Mouse (Mus musculus): Measurements from ENCODE around the gene 4930544D05Rik. TPM values are rescaled to one million over a fixed set of nuclear protein-coding genes. Genes with fewer than 3 reads are reported as not detected.

4930544D05Rik gene
- polyA plus RNA-seq, 1 experiment = 775 TPM

DNA sequence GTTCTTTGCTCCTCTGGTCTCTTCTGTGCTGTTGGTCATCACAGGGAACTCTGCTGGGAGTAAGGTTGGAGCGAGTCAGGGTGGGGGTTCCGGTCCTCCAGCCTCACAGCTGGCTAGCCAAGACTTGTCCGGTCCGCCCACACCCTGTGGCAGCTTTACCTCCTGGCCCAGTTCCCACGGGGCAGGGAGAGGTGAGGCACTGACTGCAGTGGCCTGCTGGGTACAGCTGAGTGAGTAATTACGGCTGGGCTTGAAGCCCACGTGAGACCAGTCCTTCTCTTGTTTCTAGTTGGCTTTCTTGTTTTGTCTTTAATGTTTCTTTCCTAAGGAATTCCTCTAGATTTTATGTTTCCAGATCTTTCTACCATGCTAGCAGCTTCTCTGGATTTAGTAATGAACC is 30.2 kb upstream of the 4930544D05Rik start:
- H3K36me3 ChIP-seq (ENCODE audit: control insufficient read depth, insufficient read depth, low read length) = no peaks in the 10 kb centered on the region
- no peaks in the 10 kb centered on the region for H3K27me3 ChIP-seq (ENCODE audit: control insufficient read depth, insufficient read depth, low read length)
- no peak overlapping the region for H3K27ac ChIP-seq (ENCODE audit: control insufficient read depth, insufficient read depth, low read depth, low read length)
- 0 out of 2 replicates have a peak, but pooled peaks cover 2% of the 10 kb centered on the region for H3K4me1 ChIP-seq (ENCODE audit: control insufficient read depth, insufficient read depth, low read length)
- H3K4me3 ChIP-seq (ENCODE audit: control insufficient read depth, low read depth, low read length) = no peak overlapping the region
- TF ChIP-seq CTCF (IDR thresholded peaks at IDR 0.05; ENCODE audit: control insufficient read depth, insufficient read depth, insufficient replicate concordance, low read depth, low read length) (no peak), POLR2A (IDR thresholded peaks at IDR 0.05; ENCODE audit: control insufficient read depth, low read depth, low read length) (no peak)

GRCm38 (mm10) chr11:70586261-70586660 is 29.4 kb upstream of the 4930544D05Rik start:
- Histone ChIP-seq H3K4me1 (ENCODE audit: control insufficient read depth, insufficient read depth, low read length) (0 out of 2 replicates have a peak, but pooled peaks cover 2% of the 10 kb centered on the region), H3K4me3 (ENCODE audit: control insufficient read depth, low read depth, low read length) (no peak overlapping the region), H3K27me3 (ENCODE audit: control insufficient read depth, insufficient read depth, low read length) (no peaks in the 10 kb centered on the region), H3K36me3 (ENCODE audit: control insufficient read depth, insufficient read depth, low read length) (no peaks in the 10 kb centered on the region), H3K27ac (ENCODE audit: control insufficient read depth, insufficient read depth, low read depth, low read length) (no peak overlapping the region)
- TF ChIP-seq POLR2A (IDR thresholded peaks at IDR 0.05; ENCODE audit: control insufficient read depth, low read depth, low read length) = no peak
- TF ChIP-seq CTCF (IDR thresholded peaks at IDR 0.05; ENCODE audit: control insufficient read depth, insufficient read depth, insufficient replicate concordance, low read depth, low read length) = no peak

GRCm38 (mm10) chr11:70586954-70587353 is 28.7 kb upstream of the 4930544D05Rik start:
- Histone ChIP-seq H3K27me3 (ENCODE audit: control insufficient read depth, insufficient read depth, low read length) (no peaks in the 10 kb centered on the region), H3K4me1 (ENCODE audit: control insufficient read depth, insufficient read depth, low read length) (0 out of 2 replicates have a peak, but pooled peaks cover 2% of the 10 kb centered on the region), H3K27ac (ENCODE audit: control insufficient read depth, insufficient read depth, low read depth, low read length) (no peak overlapping the region), H3K36me3 (ENCODE audit: control insufficient read depth, insufficient read depth, low read length) (no peaks in the 10 kb centered on the region), H3K4me3 (ENCODE audit: control insufficient read depth, low read depth, low read length) (no peak overlapping the region)
- TF ChIP-seq POLR2A (IDR thresholded peaks at IDR 0.05; ENCODE audit: control insufficient read depth, low read depth, low read length) (no peak), CTCF (IDR thresholded peaks at IDR 0.05; ENCODE audit: control insufficient read depth, insufficient read depth, insufficient replicate concordance, low read depth, low read length) (no peak)

GRCm38 (mm10) chr11:70591733-70592132 is 23.9 kb upstream of the 4930544D05Rik start:
- no peaks in the 10 kb centered on the region for H3K4me1 ChIP-seq (ENCODE audit: control insufficient read depth, insufficient read depth, low read length)
- H3K4me3 ChIP-seq (ENCODE audit: control insufficient read depth, low read depth, low read length) = no peak overlapping the region
- H3K27me3 ChIP-seq (ENCODE audit: control insufficient read depth, insufficient read depth, low read length) = no peaks in the 10 kb centered on the region
- no peaks in the 10 kb centered on the region for H3K36me3 ChIP-seq (ENCODE audit: control insufficient read depth, insufficient read depth, low read length)
- H3K27ac ChIP-seq (ENCODE audit: control insufficient read depth, insufficient read depth, low read depth, low read length) = no peak overlapping the region
- TF ChIP-seq POLR2A (IDR thresholded peaks at IDR 0.05; ENCODE audit: control insufficient read depth, low read depth, low read length) = no peak

- Histone ChIP-seq H3K27me3 (ENCODE audit: control insufficient read depth, insufficient read depth, low read length) (no peaks in the 10 kb centered on the region), H3K4me3 (ENCODE audit: control insufficient read depth, low read depth, low read length) (no peak overlapping the region), H3K36me3 (ENCODE audit: control insufficient read depth, insufficient read depth, low read length) (no peaks in the 10 kb centered on the region; the same call in 1 of the 2 replicates), H3K27ac (ENCODE audit: control insufficient read depth, insufficient read depth, low read depth, low read length) (no peak overlapping the region; the same call in 1 of the 2 replicates), H3K4me1 (ENCODE audit: control insufficient read depth, insufficient read depth, low read length) (no peaks in the 10 kb centered on the region)
- TF ChIP-seq POLR2A (IDR thresholded peaks at IDR 0.05; ENCODE audit: control insufficient read depth, low read depth, low read length) = no peak
- TF ChIP-seq CTCF (IDR thresholded peaks at IDR 0.05; ENCODE audit: control insufficient read depth, insufficient read depth, insufficient replicate concordance, low read depth, low read length) = no peak
Observed at GRCm38 (mm10) chr11:70594253-70594989, 21.2 kb upstream of the 4930544D05Rik start.

- Histone ChIP-seq H3K27ac (ENCODE audit: control insufficient read depth, insufficient read depth, low read depth, low read length) (no peak overlapping the region), H3K4me3 (ENCODE audit: control insufficient read depth, low read depth, low read length) (no peak overlapping the region), H3K4me1 (ENCODE audit: control insufficient read depth, insufficient read depth, low read length) (no peaks in the 10 kb centered on the region), H3K27me3 (ENCODE audit: control insufficient read depth, insufficient read depth, low read length) (no peaks in the 10 kb centered on the region), H3K36me3 (ENCODE audit: control insufficient read depth, insufficient read depth, low read length) (no peaks in the 10 kb centered on the region; the same call in 1 of the 2 replicates)
- TF ChIP-seq CTCF (IDR thresholded peaks at IDR 0.05; ENCODE audit: control insufficient read depth, insufficient read depth, insufficient replicate concordance, low read depth, low read length) = no peak
- no peak for TF ChIP-seq POLR2A (IDR thresholded peaks at IDR 0.05; ENCODE audit: control insufficient read depth, low read depth, low read length)
Observed at GRCm38 (mm10) chr11:70595638-70596037, 20.0 kb upstream of the 4930544D05Rik start.

DNA sequence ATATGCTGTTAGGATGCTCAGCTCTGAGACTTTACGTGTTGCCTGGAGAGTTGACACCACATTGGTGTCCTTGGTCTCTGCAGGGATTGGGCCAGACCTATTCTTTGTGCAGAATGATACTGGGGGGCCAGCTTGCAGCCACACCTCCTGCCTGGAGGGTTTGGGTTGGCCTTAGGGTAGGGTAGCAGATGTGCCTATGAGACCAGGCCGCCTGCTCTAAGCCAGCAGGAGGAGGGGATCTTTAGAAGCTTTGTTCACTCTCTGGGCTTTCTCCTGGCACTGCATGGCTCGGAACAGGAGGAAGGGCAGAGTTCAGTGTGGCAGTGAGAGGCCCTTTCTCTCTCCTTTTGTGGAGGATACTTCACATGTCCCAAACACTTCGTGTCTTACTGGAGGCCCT is 19.6 kb upstream of the 4930544D05Rik start:
- no peaks in the 10 kb centered on the region for H3K27me3 ChIP-seq (ENCODE audit: control insufficient read depth, insufficient read depth, low read length)
- no peaks in the 10 kb centered on the region; the same call in 1 of the 2 replicates for H3K36me3 ChIP-seq (ENCODE audit: control insufficient read depth, insufficient read depth, low read length)
- peak overlapping the region; percentile 6; the same call in 1 of the 2 replicates for H3K27ac ChIP-seq (ENCODE audit: control insufficient read depth, insufficient read depth, low read depth, low read length)
- H3K4me3 ChIP-seq (ENCODE audit: control insufficient read depth, low read depth, low read length) = no peak overlapping the region
- TF ChIP-seq CTCF (IDR thresholded peaks at IDR 0.05; ENCODE audit: control insufficient read depth, insufficient read depth, insufficient replicate concordance, low read depth, low read length) = no peak
- no peak for TF ChIP-seq POLR2A (IDR thresholded peaks at IDR 0.05; ENCODE audit: control insufficient read depth, low read depth, low read length)
- no peaks in the 10 kb centered on the region for H3K4me1 ChIP-seq (ENCODE audit: control insufficient read depth, insufficient read depth, low read length)
